Mouse (Mus musculus): ENCODE results near the gene Srrm3. TPM values are rescaled to one million over a fixed set of nuclear protein-coding genes. Genes with fewer than 3 reads are reported as not detected.

The Srrm3 gene
- polyA plus RNA-seq, 1 experiment from 2014 or later: 0.57 TPM

- H3K4me1 ChIP-seq (replicated peaks; ENCODE audit: control insufficient read depth, insufficient read depth, low read length): no peaks in the 10 kb centered on the region
- peaks cover 59% of the 10 kb centered on the region for H3K27me3 ChIP-seq (ENCODE audit: control insufficient read depth, insufficient read depth, low read depth, low read length)
- no peak overlapping the region for H3K4me3 ChIP-seq (ENCODE audit: low read length)
- H3K9me3 ChIP-seq (ENCODE audit: control insufficient read depth, low read length): 0 out of 2 replicates have a peak, but pooled peaks cover 2% of the 10 kb centered on the region
- H3K9ac ChIP-seq (ENCODE audit: low read length): no peak overlapping the region
- ATAC-seq (ENCODE audit: low read depth): no peak
- no peak overlapping the region for H3K27ac ChIP-seq (ENCODE audit: low read length)
- WGBS: 3% methylated on average over 14 of the region's 14 CpGs
- no peaks in the 10 kb centered on the region for H3K36me3 ChIP-seq (ENCODE audit: control insufficient read depth, insufficient read depth, low read length)
- no peak overlapping the region for H3K4me2 ChIP-seq (ENCODE audit: low read depth, low read length)
These were observed 44.8 kb downstream of the Srrm3 start for GRCm38 (mm10) chr5:135851481-135851880.

DNA sequence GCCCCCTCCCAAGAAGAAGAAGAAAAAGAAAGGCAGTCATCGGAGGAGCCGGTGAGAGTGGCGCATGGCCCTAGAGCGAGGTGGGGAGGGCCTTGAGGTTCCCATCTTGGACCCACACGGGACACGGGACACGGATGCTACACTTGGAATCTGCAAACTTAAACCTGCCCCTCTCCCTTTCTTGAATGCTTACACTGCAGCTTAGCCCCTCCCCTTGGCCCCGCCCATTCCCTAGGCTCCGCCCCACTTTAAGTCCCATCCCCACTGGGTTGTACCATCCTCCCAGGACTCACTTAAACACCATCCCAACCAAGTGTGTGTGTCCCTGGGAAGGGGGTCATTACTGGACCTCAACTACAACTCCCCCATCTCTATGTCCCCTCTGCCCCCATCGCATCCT lies 45.7 kb downstream of the Srrm3 start:
- H3K36me3 ChIP-seq (ENCODE audit: control insufficient read depth, insufficient read depth, low read length): no peaks in the 10 kb centered on the region
- H3K4me2 ChIP-seq (ENCODE audit: low read depth, low read length): no peak overlapping the region
- 2% methylated on average over 10 of the region's 10 CpGs for WGBS
- no peak overlapping the region for H3K27ac ChIP-seq (ENCODE audit: low read length)
- no peak overlapping the region for H3K4me3 ChIP-seq (ENCODE audit: low read length)
- ATAC-seq (ENCODE audit: low read depth): no peak
- H3K4me1 ChIP-seq (replicated peaks; ENCODE audit: control insufficient read depth, insufficient read depth, low read length): no peaks in the 10 kb centered on the region
- 0 out of 2 replicates have a peak, but pooled peaks cover 1% of the 10 kb centered on the region for H3K9me3 ChIP-seq (ENCODE audit: control insufficient read depth, low read length)
- peaks cover 68% of the 10 kb centered on the region for H3K27me3 ChIP-seq (ENCODE audit: control insufficient read depth, insufficient read depth, low read depth, low read length)
- no peak overlapping the region for H3K9ac ChIP-seq (ENCODE audit: low read length)

DNA sequence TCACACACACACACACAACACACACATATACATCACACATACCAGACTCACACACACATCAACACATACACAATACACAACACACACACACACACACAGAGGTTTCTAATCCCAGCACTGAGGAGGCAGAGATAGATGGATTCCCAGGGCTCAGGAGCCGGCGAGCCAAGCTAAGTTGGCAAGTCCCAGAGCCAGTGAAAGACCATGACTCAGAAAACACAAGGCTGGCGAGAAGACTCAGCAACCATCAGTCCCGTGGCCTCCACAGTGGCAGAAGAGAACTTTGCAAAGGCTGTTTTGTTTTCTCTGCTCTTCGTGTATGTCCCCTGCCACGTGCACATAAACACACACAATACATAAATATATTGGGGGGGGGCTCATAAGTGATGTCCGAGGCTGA lies 47.0 kb downstream of the Srrm3 start:
- WGBS: 44% methylated on average over 7 of the region's 7 CpGs
- ATAC-seq (ENCODE audit: low read depth): no peak
- no peaks in the 10 kb centered on the region for H3K9me3 ChIP-seq (ENCODE audit: control insufficient read depth, low read length)
- no peak overlapping the region for H3K4me3 ChIP-seq (ENCODE audit: low read length)
- H3K4me1 ChIP-seq (replicated peaks; ENCODE audit: control insufficient read depth, insufficient read depth, low read length): no peaks in the 10 kb centered on the region
- no peak overlapping the region for H3K27ac ChIP-seq (ENCODE audit: low read length)
- no peak overlapping the region for H3K4me2 ChIP-seq (ENCODE audit: low read depth, low read length)
- peaks cover 82% of the 10 kb centered on the region for H3K27me3 ChIP-seq (ENCODE audit: control insufficient read depth, insufficient read depth, low read depth, low read length)
- no peaks in the 10 kb centered on the region for H3K36me3 ChIP-seq (ENCODE audit: control insufficient read depth, insufficient read depth, low read length)
- H3K9ac ChIP-seq (ENCODE audit: low read length): no peak overlapping the region

DNA sequence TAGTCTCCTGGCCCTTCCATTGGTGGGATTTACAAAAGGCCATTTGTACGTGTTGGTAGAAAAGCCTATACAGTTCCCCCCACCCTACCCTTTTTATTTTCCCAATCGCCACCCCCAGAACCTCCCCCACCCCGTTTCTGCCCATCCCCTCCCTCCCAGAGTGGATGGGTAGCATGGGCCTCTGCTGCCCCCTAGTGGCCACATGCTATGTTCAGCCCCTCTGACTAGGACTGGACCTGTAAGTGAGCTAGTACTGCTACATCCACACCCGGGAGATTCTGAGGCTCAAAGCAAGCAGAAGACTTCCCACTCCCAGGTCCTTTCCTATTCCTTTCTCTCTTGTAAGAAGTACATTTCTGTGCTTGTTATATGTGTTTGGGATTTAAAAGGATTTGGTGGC lies 48.5 kb downstream of the Srrm3 start:
- Histone ChIP-seq H3K9me3 (ENCODE audit: control insufficient read depth, low read length) (no peaks in the 10 kb centered on the region), H3K4me3 (ENCODE audit: low read length) (no peak overlapping the region), H3K36me3 (ENCODE audit: control insufficient read depth, insufficient read depth, low read length) (no peaks in the 10 kb centered on the region), H3K4me1 (replicated peaks; ENCODE audit: control insufficient read depth, insufficient read depth, low read length) (no peaks in the 10 kb centered on the region), H3K27me3 (ENCODE audit: control insufficient read depth, insufficient read depth, low read depth, low read length) (peaks cover 75% of the 10 kb centered on the region), H3K4me2 (ENCODE audit: low read depth, low read length) (no peak overlapping the region), H3K9ac (ENCODE audit: low read length) (no peak overlapping the region), H3K27ac (ENCODE audit: low read length) (no peak overlapping the region)
- peak; percentile 65; the same call in 1 of the 2 replicates for ATAC-seq (ENCODE audit: low read depth)
- WGBS: 0% methylated on average over 4 of the region's 4 CpGs

- peaks cover 44% of the 10 kb centered on the region for H3K27me3 ChIP-seq (ENCODE audit: control insufficient read depth, insufficient read depth, low read depth, low read length)
- 34% methylated on average over 8 of the region's 8 CpGs for whole genome bisulfite sequencing
- no peak overlapping the region for H3K4me3 ChIP-seq (ENCODE audit: low read length)
- no peak for ATAC-seq (ENCODE audit: low read depth)
- H3K27ac ChIP-seq (ENCODE audit: low read length): no peak overlapping the region
- H3K9me3 ChIP-seq (ENCODE audit: control insufficient read depth, low read length): no peaks in the 10 kb centered on the region
- H3K4me1 ChIP-seq (replicated peaks; ENCODE audit: control insufficient read depth, insufficient read depth, low read length): peaks cover 15% of the 10 kb centered on the region
- no peak overlapping the region for H3K4me2 ChIP-seq (ENCODE audit: low read depth, low read length)
- no peak overlapping the region for H3K9ac ChIP-seq (ENCODE audit: low read length)
- H3K36me3 ChIP-seq (ENCODE audit: control insufficient read depth, insufficient read depth, low read length): no peaks in the 10 kb centered on the region
These were observed 60.0 kb downstream of the Srrm3 start for GRCm38 (mm10) chr5:135866662-135867061.

GRCm38 (mm10) chr5:135867637-135868593 lies 61.2 kb downstream of the Srrm3 start:
- H3K4me2 ChIP-seq (ENCODE audit: low read depth, low read length): peak overlapping the region; percentile 94
- under 1% methylated on average over 84 of the region's 89 CpGs for WGBS
- H3K27ac ChIP-seq (ENCODE audit: low read length): no peak overlapping the region
- H3K9ac ChIP-seq (ENCODE audit: low read length): peak overlapping the region; percentile 61
- H3K4me1 ChIP-seq (replicated peaks; ENCODE audit: control insufficient read depth, insufficient read depth, low read length): peaks cover 15% of the 10 kb centered on the region
- peak overlapping the region; percentile 54 for H3K4me3 ChIP-seq (ENCODE audit: low read length)
- H3K27me3 ChIP-seq (ENCODE audit: control insufficient read depth, insufficient read depth, low read depth, low read length): peaks cover 47% of the 10 kb centered on the region
- no peaks in the 10 kb centered on the region for H3K9me3 ChIP-seq (ENCODE audit: control insufficient read depth, low read length)
- ATAC-seq (ENCODE audit: low read depth): peak; percentile 47
- no peaks in the 10 kb centered on the region for H3K36me3 ChIP-seq (ENCODE audit: control insufficient read depth, insufficient read depth, low read length)

- Histone ChIP-seq H3K9ac (ENCODE audit: low read length) (no peak overlapping the region), H3K27me3 (ENCODE audit: control insufficient read depth, insufficient read depth, low read depth, low read length) (peaks cover 47% of the 10 kb centered on the region), H3K4me3 (ENCODE audit: low read length) (peak overlapping the region; percentile 54), H3K27ac (ENCODE audit: low read length) (no peak overlapping the region), H3K4me2 (ENCODE audit: low read depth, low read length) (peak overlapping the region; percentile 94), H3K9me3 (ENCODE audit: control insufficient read depth, low read length) (no peaks in the 10 kb centered on the region), H3K36me3 (ENCODE audit: control insufficient read depth, insufficient read depth, low read length) (no peaks in the 10 kb centered on the region), H3K4me1 (replicated peaks; ENCODE audit: control insufficient read depth, insufficient read depth, low read length) (peaks cover 15% of the 10 kb centered on the region)
- peak; percentile 8; the same call in 1 of the 2 replicates for ATAC-seq (ENCODE audit: low read depth)
- WGBS: 4% methylated on average over 27 of the region's 27 CpGs
These were observed 62.0 kb downstream of the Srrm3 start for GRCm38 (mm10) chr5:135868653-135869052.

DNA sequence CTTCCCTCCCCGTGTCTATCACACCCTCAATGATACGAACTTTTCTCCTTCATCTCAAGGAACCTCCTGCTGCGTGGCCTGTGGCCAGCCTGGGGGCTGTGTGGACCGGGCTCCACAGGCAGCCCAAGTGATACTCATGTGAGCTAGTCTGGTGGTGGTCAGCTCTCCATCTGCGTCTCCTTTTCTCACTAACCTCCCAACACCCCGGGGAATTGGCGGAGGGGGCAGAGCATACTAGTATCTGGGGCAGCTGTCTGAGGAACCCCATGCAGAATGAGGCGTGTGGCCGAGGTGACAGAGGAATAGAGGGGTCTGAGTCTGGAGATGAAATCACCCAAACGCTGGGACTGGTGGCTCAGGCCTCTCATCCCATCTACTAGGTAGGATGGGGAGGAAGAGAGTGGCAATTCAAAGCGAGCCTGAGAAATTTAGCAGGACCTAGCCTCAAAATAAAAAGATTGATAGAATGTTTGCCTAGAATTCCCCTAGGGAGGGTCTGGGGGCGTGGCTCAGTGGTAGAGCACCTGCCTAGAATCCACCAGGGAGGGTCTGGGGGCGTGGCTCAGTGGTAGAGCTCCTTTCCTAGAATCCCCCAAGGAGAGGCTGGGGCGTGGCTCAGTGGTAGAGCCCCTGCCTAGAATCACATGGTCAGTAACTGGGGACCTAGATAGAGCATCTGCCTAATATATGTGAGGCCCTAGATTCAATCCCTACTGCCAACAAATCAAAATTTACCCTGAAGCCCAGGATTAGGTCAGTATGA lies 63.2 kb downstream of the Srrm3 start:
- H3K4me2 ChIP-seq (ENCODE audit: low read depth, low read length): no peak overlapping the region
- no peaks in the 10 kb centered on the region for H3K36me3 ChIP-seq (ENCODE audit: control insufficient read depth, insufficient read depth, low read length)
- no peak overlapping the region for H3K9ac ChIP-seq (ENCODE audit: low read length)
- H3K27ac ChIP-seq (ENCODE audit: low read length): no peak overlapping the region
- WGBS: 52% methylated on average over 14 of the region's 14 CpGs
- H3K4me3 ChIP-seq (ENCODE audit: low read length): no peak overlapping the region
- H3K27me3 ChIP-seq (ENCODE audit: control insufficient read depth, insufficient read depth, low read depth, low read length): peaks cover 50% of the 10 kb centered on the region
- H3K4me1 ChIP-seq (replicated peaks; ENCODE audit: control insufficient read depth, insufficient read depth, low read length): peaks cover 15% of the 10 kb centered on the region
- no peak for ATAC-seq (ENCODE audit: low read depth)
- no peaks in the 10 kb centered on the region for H3K9me3 ChIP-seq (ENCODE audit: control insufficient read depth, low read length)

DNA sequence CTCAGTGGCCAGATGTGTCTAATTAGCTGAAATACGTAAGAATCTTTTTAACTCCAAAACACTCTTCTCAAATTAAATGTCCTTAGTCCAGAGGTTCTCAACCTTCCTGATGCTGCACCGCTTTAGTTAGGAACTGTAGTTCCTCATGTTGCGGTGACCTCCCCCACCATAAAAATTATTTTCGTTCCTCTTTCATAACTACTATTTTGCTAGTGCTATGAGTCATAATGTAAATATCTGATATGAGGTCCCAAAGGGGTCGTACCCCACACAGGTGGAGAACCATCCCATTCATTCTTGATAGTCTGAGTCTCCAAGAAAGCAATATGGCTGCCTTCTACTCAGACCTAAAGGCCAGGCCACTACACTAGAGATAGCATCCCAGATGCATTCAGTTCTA lies 63.8 kb downstream of the Srrm3 start:
- peaks cover 15% of the 10 kb centered on the region for H3K4me1 ChIP-seq (replicated peaks; ENCODE audit: control insufficient read depth, insufficient read depth, low read length)
- peaks cover 50% of the 10 kb centered on the region for H3K27me3 ChIP-seq (ENCODE audit: control insufficient read depth, insufficient read depth, low read depth, low read length)
- no peaks in the 10 kb centered on the region for H3K36me3 ChIP-seq (ENCODE audit: control insufficient read depth, insufficient read depth, low read length)
- WGBS: 79% methylated on average over 5 of the region's 5 CpGs
- H3K9me3 ChIP-seq (ENCODE audit: control insufficient read depth, low read length): no peaks in the 10 kb centered on the region
- no peak overlapping the region for H3K27ac ChIP-seq (ENCODE audit: low read length)
- H3K9ac ChIP-seq (ENCODE audit: low read length): no peak overlapping the region
- H3K4me3 ChIP-seq (ENCODE audit: low read length): no peak overlapping the region
- ATAC-seq (ENCODE audit: low read depth): no peak
- H3K4me2 ChIP-seq (ENCODE audit: low read depth, low read length): no peak overlapping the region
